Comparison of ENCODE assay signal across 13 mouse cellular contexts in the genomic region with DNA sequence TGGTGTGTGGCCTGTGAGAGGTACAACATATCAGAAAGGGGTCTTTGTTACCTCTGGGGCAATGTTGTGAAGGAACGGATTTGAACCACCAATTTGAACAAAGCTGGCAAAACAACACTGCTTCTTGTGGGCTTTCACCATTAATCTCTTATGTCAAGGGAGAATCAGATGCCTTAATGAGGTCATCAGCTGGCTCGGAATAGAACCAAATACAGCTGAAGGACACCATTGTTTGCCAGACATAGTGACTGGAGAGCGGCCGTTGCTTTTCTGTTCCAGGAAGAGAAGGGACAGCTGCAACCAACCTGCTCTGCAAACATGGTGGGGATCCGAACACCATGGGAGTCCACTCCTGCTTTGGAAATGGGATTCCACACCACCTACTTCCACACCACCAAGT.
"Had no signal": no experiment of that assay in that cellular context is flagged by ENCODE, and none has a peak within 500 bp of the region (broad histone marks: within the 10 kb centered on the region; RNA-seq: fewer than 3 reads in every experiment).

No protein-coding gene starts in this region.

- H3K27me3 ChIP-seq: limb, embryonic 15.5 days; liver, embryonic 12.5 days; neural tube, embryonic 12.5 days; stomach, embryonic 15.5 days had no signal

- H3K27ac ChIP-seq: limb, embryonic 15.5 days; liver, embryonic 12.5 days; midbrain, embryonic 10.5 days; neural tube, embryonic 12.5 days; stomach, embryonic 15.5 days had no signal

- H3K4me1 ChIP-seq: liver, embryonic 12.5 days; neural tube, embryonic 12.5 days; stomach, embryonic 15.5 days had no signal

- H3K9ac ChIP-seq: limb, embryonic 15.5 days; liver, embryonic 12.5 days; lung, embryonic 14.5 days; neural tube, embryonic 12.5 days; stomach, embryonic 15.5 days had no signal

- DNase-seq: kidney, adult 8-10 months; kidney, postnatal 25 days; lung, embryonic 14.5 days; lung, postnatal 10 days; lung, postnatal 4 days; midbrain, embryonic 14.5 days; right cerebral cortex, postnatal 14 days; thymus, postnatal 4 days had no signal

- H3K4me3 ChIP-seq: limb, embryonic 15.5 days; liver, embryonic 12.5 days; midbrain, embryonic 10.5 days; neural tube, embryonic 12.5 days; stomach, embryonic 15.5 days had no signal

- H3K4me2 ChIP-seq: limb, embryonic 15.5 days; liver, embryonic 12.5 days; lung, embryonic 14.5 days; neural tube, embryonic 12.5 days; stomach, embryonic 15.5 days had no signal

- H3K9me3 ChIP-seq: limb, embryonic 15.5 days; midbrain, embryonic 10.5 days; neural tube, embryonic 12.5 days; stomach, embryonic 15.5 days had no signal

- H3K36me3 ChIP-seq: limb, embryonic 15.5 days; liver, embryonic 12.5 days; midbrain, embryonic 10.5 days; neural tube, embryonic 12.5 days; stomach, embryonic 15.5 days had no signal

- ATAC-seq: liver, embryonic 12.5 days had no signal
